Mouse (Mus musculus): ENCODE measurements at regions not wholly inside any gene's neighbourhood (a gene's known extent, or its start where the extent isn't known, plus 50 kb on each side); places are given as distances from the start of the nearest gene placed in this dataset.

GRCm38 (mm10) chr12:113257243-113257642 lies 71.5 kb downstream of the Tmem121 start:
- TF ChIP-seq CTCF (IDR thresholded peaks at IDR 0.05; ENCODE audit: extremely low read depth, insufficient read depth, low read length) (no peak), POLR2A (IDR thresholded peaks at IDR 0.05; ENCODE audit: extremely low read depth, insufficient read depth, low read length) (no peak)
